Mouse (Mus musculus): ENCODE results near the gene Dnaaf3. TPM values are rescaled to one million over a fixed set of nuclear protein-coding genes. Genes with fewer than 3 reads are reported as not detected.
"Not testable (repeated sequence)": the region's sequence is repeated elsewhere in the genome, so short reads cannot be mapped to it uniquely, and the experiment has no call there.

The Dnaaf3 gene
- 1.3 and 2.4 TPM in 2 replicates for polyA plus RNA-seq (2014; fragmentation: Nextera tagmentation; extraction: Ambion mirVana)

GRCm38 (mm10) chr7:4532005-4532729 lies at the start of gene Dnaaf3:
Gene Dnaaf3, minus strand, starts transcription at chr7:4532453.
- peak within 1 kb of the TSS; percentile 72 for H3K4me2 ChIP-seq (replicated peaks; ENCODE audit: low read depth, low read length)
- H3K27me3 ChIP-seq (ENCODE audit: control insufficient read depth, insufficient read depth, low read length), result no peaks in the 10 kb centered on the region
- peak; percentile 96 for ATAC-seq (ENCODE audit: low FRiP score, low TSS enrichment)
- no peak within 1 kb of the TSS for H3K27ac ChIP-seq (ENCODE audit: low read depth, low read length)
- no peaks in the 10 kb centered on the region for H3K36me3 ChIP-seq (ENCODE audit: control insufficient read depth, insufficient read depth, low read length)
- no peaks in the 10 kb centered on the region for H3K9me3 ChIP-seq (ENCODE audit: control insufficient read depth, low read length)
- peak within 1 kb of the TSS; percentile 42 for H3K4me3 ChIP-seq (ENCODE audit: low read length)
- no peaks in the 10 kb centered on the region for H3K4me1 ChIP-seq (ENCODE audit: control insufficient read depth, insufficient read depth, low read length)
- 2% methylated on average over 28 of the region's 28 CpGs for WGBS
- H3K9ac ChIP-seq (ENCODE audit: low read depth, low read length), result peak within 1 kb of the TSS; percentile 31; the same call in 1 of the 2 replicates

GRCm38 (mm10) chr7:4581481-4581880 lies 49.2 kb upstream of the Dnaaf3 start:
- not testable (repeated sequence) for H3K27me3 ChIP-seq (ENCODE audit: control insufficient read depth, insufficient read depth, low read length); H3K36me3 ChIP-seq (ENCODE audit: control insufficient read depth, insufficient read depth, low read length); H3K4me1 ChIP-seq (ENCODE audit: control insufficient read depth, insufficient read depth, low read length); H3K9ac ChIP-seq (ENCODE audit: low read depth, low read length); H3K4me3 ChIP-seq (ENCODE audit: low read length); H3K4me2 ChIP-seq (replicated peaks; ENCODE audit: low read depth, low read length); H3K9me3 ChIP-seq (ENCODE audit: control insufficient read depth, low read length); H3K27ac ChIP-seq (ENCODE audit: low read depth, low read length); ATAC-seq (ENCODE audit: low FRiP score, low TSS enrichment)
- 76% methylated on average over 3 of the region's 3 CpGs for WGBS

GRCm38 (mm10) chr7:4572361-4572760 lies 40.1 kb upstream of the Dnaaf3 start:
- not testable (repeated sequence) for H3K9me3 ChIP-seq (ENCODE audit: control insufficient read depth, low read length); H3K9ac ChIP-seq (ENCODE audit: low read depth, low read length); H3K36me3 ChIP-seq (ENCODE audit: control insufficient read depth, insufficient read depth, low read length); H3K4me1 ChIP-seq (ENCODE audit: control insufficient read depth, insufficient read depth, low read length); H3K4me3 ChIP-seq (ENCODE audit: low read length); ATAC-seq (ENCODE audit: low FRiP score, low TSS enrichment); H3K27me3 ChIP-seq (ENCODE audit: control insufficient read depth, insufficient read depth, low read length); H3K27ac ChIP-seq (ENCODE audit: low read depth, low read length); H3K4me2 ChIP-seq (replicated peaks; ENCODE audit: low read depth, low read length)
- 64% methylated on average over 1 of the region's 2 CpGs for WGBS

GRCm38 (mm10) chr7:4562660-4563059 lies 30.4 kb upstream of the Dnaaf3 start:
- H3K9ac ChIP-seq (ENCODE audit: low read depth, low read length), result no peak overlapping the region
- no peak overlapping the region for H3K4me2 ChIP-seq (replicated peaks; ENCODE audit: low read depth, low read length)
- no peaks in the 10 kb centered on the region for H3K36me3 ChIP-seq (ENCODE audit: control insufficient read depth, insufficient read depth, low read length)
- no peak overlapping the region for H3K27ac ChIP-seq (ENCODE audit: low read depth, low read length)
- no peak overlapping the region for H3K4me3 ChIP-seq (ENCODE audit: low read length)
- H3K27me3 ChIP-seq (ENCODE audit: control insufficient read depth, insufficient read depth, low read length), result no peaks in the 10 kb centered on the region
- no peak for ATAC-seq (ENCODE audit: low FRiP score, low TSS enrichment)
- no peaks in the 10 kb centered on the region for H3K4me1 ChIP-seq (ENCODE audit: control insufficient read depth, insufficient read depth, low read length)
- 92% methylated on average over 3 of the region's 3 CpGs for WGBS
- H3K9me3 ChIP-seq (ENCODE audit: control insufficient read depth, low read length), result no peaks in the 10 kb centered on the region

- Histone ChIP-seq H3K9me3 (ENCODE audit: control insufficient read depth, low read length) (no peaks in the 10 kb centered on the region), H3K27me3 (ENCODE audit: control insufficient read depth, insufficient read depth, low read length) (no peaks in the 10 kb centered on the region), H3K4me3 (ENCODE audit: low read length) (no peak overlapping the region), H3K4me1 (ENCODE audit: control insufficient read depth, insufficient read depth, low read length) (no peaks in the 10 kb centered on the region), H3K36me3 (ENCODE audit: control insufficient read depth, insufficient read depth, low read length) (no peaks in the 10 kb centered on the region), H3K9ac (ENCODE audit: low read depth, low read length) (no peak overlapping the region), H3K27ac (ENCODE audit: low read depth, low read length) (no peak overlapping the region), H3K4me2 (replicated peaks; ENCODE audit: low read depth, low read length) (no peak overlapping the region)
- peak; percentile 32; the same call in 1 of the 2 replicates for ATAC-seq (ENCODE audit: low FRiP score, low TSS enrichment)
- WGBS, result 76% methylated on average over 6 of the region's 6 CpGs
These were observed 24.9 kb upstream of the Dnaaf3 start for GRCm38 (mm10) chr7:4557167-4557560.

DNA sequence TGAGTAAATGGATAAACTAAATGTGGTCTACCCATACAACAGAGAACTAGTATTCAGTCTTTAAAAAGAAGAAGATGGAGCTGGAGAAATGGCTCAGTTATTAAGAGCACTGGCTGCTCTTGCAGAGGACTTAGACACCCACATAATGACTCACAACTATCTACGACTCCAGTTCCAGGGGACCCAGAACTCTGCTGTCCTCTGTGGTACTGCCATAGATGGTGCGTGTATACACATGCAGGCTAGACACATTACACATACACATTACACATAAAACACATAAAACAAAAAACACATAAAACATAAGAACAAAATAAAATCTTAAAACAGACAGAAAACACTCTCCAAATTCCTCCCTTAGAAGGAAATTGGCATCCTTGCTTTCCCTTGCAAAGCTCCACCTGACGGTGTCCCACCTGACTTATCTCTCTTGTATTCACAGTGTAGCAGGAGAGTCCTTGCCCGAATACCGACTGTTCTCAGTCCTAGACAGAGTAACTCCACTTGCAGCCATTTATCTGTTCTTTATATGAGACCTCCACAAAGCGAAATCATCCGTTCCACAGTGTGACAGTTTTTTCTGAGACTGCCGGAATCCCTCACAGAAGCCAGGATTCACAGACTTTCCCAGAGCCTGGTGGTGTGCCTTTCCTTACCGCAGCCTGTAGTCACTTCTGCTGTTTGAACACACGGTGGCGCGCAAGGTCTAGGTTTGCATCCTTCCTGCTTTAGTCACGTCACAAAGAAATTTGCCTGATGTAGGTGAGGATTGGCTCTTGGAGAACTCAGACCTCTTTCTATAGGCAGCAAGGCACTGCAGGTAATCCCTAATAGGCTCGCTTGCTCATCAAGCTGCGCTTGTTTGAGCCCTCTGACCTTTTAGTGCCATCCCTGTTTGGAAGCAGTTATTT lies 24.3 kb upstream of the Dnaaf3 start:
- ATAC-seq (ENCODE audit: low FRiP score, low TSS enrichment), result peak; percentile 93
- H3K4me2 ChIP-seq (replicated peaks; ENCODE audit: low read depth, low read length), result no peak overlapping the region
- H3K27me3 ChIP-seq (ENCODE audit: control insufficient read depth, insufficient read depth, low read length), result no peaks in the 10 kb centered on the region
- H3K9me3 ChIP-seq (ENCODE audit: control insufficient read depth, low read length), result no peaks in the 10 kb centered on the region
- no peak overlapping the region for H3K4me3 ChIP-seq (ENCODE audit: low read length)
- no peak overlapping the region for H3K27ac ChIP-seq (ENCODE audit: low read depth, low read length)
- no peak overlapping the region for H3K9ac ChIP-seq (ENCODE audit: low read depth, low read length)
- H3K4me1 ChIP-seq (ENCODE audit: control insufficient read depth, insufficient read depth, low read length), result no peaks in the 10 kb centered on the region
- 23% methylated on average over 15 of the region's 15 CpGs for WGBS
- H3K36me3 ChIP-seq (ENCODE audit: control insufficient read depth, insufficient read depth, low read length), result no peaks in the 10 kb centered on the region

GRCm38 (mm10) chr7:4547221-4547641 lies 15.0 kb upstream of the Dnaaf3 start, which contains the start of gene Syt5:
Gene Syt5, minus strand, starts transcription at chr7:4547541.
- WGBS, result 9% methylated on average over 33 of the region's 33 CpGs
- H3K27me3 ChIP-seq (ENCODE audit: control insufficient read depth, insufficient read depth, low read length), result no peaks in the 10 kb centered on the region; the same call in 1 of the 2 replicates
- H3K9me3 ChIP-seq (ENCODE audit: control insufficient read depth, low read length), result no peaks in the 10 kb centered on the region
- ATAC-seq (ENCODE audit: low FRiP score, low TSS enrichment), result peak; percentile 58
- H3K27ac ChIP-seq (ENCODE audit: low read depth, low read length), result no peak within 1 kb of the TSS
- H3K4me1 ChIP-seq (ENCODE audit: control insufficient read depth, insufficient read depth, low read length), result no peaks in the 10 kb centered on the region
- H3K4me2 ChIP-seq (replicated peaks; ENCODE audit: low read depth, low read length), result peak within 1 kb of the TSS; percentile 62
- peak within 1 kb of the TSS; percentile 23; the same call in 1 of the 2 replicates for H3K9ac ChIP-seq (ENCODE audit: low read depth, low read length)
- H3K4me3 ChIP-seq (ENCODE audit: low read length), result peak within 1 kb of the TSS; percentile 32
- no peaks in the 10 kb centered on the region for H3K36me3 ChIP-seq (ENCODE audit: control insufficient read depth, insufficient read depth, low read length)

GRCm38 (mm10) chr7:4546591-4547131 lies 14.4 kb upstream of the Dnaaf3 start:
- no peaks in the 10 kb centered on the region; the same call in 1 of the 2 replicates for H3K27me3 ChIP-seq (ENCODE audit: control insufficient read depth, insufficient read depth, low read length)
- WGBS, result 3% methylated on average over 26 of the region's 26 CpGs
- no peak overlapping the region for H3K27ac ChIP-seq (ENCODE audit: low read depth, low read length)
- H3K9ac ChIP-seq (ENCODE audit: low read depth, low read length), result 0 out of 2 replicates have a peak overlapping the region, but pooled peaks have one; percentile 23
- H3K4me2 ChIP-seq (replicated peaks; ENCODE audit: low read depth, low read length), result peak overlapping the region; percentile 62
- peak; percentile 83 for ATAC-seq (ENCODE audit: low FRiP score, low TSS enrichment)
- H3K36me3 ChIP-seq (ENCODE audit: control insufficient read depth, insufficient read depth, low read length), result no peaks in the 10 kb centered on the region
- no peaks in the 10 kb centered on the region for H3K9me3 ChIP-seq (ENCODE audit: control insufficient read depth, low read length)
- H3K4me3 ChIP-seq (ENCODE audit: low read length), result peak overlapping the region; percentile 32
- no peaks in the 10 kb centered on the region for H3K4me1 ChIP-seq (ENCODE audit: control insufficient read depth, insufficient read depth, low read length)

Measured in kidney, embryonic 14.5 days (tissue).